Mouse (Mus musculus): ENCODE measurements around the gene Sprr2a3. TPM values are rescaled to one million over a fixed set of nuclear protein-coding genes. Genes with fewer than 3 reads are reported as not detected.

Gene Sprr2a3
- polyA plus RNA-seq (2012): not detected in 2 replicates

DNA sequence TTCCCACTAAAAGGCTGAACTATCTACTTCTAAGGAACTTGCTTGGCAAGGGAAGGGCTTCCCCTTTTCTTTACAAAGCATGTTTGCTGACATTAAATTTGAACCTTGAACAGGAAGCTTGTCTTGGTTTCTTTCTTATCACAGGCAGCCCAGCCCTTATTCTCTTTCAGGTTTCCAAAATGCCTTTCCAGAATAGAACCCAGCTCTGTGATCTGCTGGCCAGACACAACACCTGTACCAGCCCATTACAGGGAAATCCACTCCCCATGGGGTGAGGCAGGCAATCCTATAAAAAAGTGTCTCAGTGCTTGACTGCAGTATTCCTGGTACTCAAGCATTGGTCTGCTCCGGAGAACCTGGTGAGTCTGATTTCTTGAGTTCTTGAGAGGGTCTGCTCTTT, at the start of gene Sprr2a3:
Sprr2a3 (plus strand) TSS at position 317 of the 400 bp plus-strand sequence.

GRCm38 (mm10) chr3:92316320-92316719, 31.1 kb downstream of the Sprr2a3 start, which contains the start of gene Sprr2b:
Sprr2b (plus strand) TSS chr3:92316620.

GRCm38 (mm10) chr3:92338840-92339239, 53.6 kb downstream of the Sprr2a3 start, which contains the start of gene Sprr2d:
Sprr2d (plus strand) TSS chr3:92339140.

Other genes starting within 250 kb of the Sprr2a3 start
- gene Lor, start 202.3 kb upstream of the Sprr2a3 start, polyA plus RNA-seq (2012): 0.04 and 0.28 TPM in 2 replicates
- not detected in 2 replicates for gene Prr9, start 161.5 kb upstream of the Sprr2a3 start, polyA plus RNA-seq (2012)
- not detected in 2 replicates for gene Lelp1, start 142.7 kb upstream of the Sprr2a3 start, polyA plus RNA-seq (2012)
- gene Sprr2a1, start 69.6 kb upstream of the Sprr2a3 start, polyA plus RNA-seq (2012): not detected in 2 replicates
- not detected in 2 replicates for gene Sprr2a2, start 69.5 kb upstream of the Sprr2a3 start, polyA plus RNA-seq (2012)
- not detected in 2 replicates for gene Sprr2b, start 31.2 kb downstream of the Sprr2a3 start, polyA plus RNA-seq (2012)
- gene Sprr2d, start 53.7 kb downstream of the Sprr2a3 start, polyA plus RNA-seq (2012): not detected in 2 replicates
- not detected in 2 replicates for gene Sprr2e, start 66.7 kb downstream of the Sprr2a3 start, polyA plus RNA-seq (2012)
- not detected in 2 replicates for gene Sprr2f, start 79.8 kb downstream of the Sprr2a3 start, polyA plus RNA-seq (2012)
- not detected in 2 replicates for gene Sprr2h, start 100.3 kb downstream of the Sprr2a3 start, polyA plus RNA-seq (2012)
- gene Sprr2i, start 122.6 kb downstream of the Sprr2a3 start, polyA plus RNA-seq (2012): not detected in 2 replicates
- not detected in 2 replicates for gene Sprr2j-ps, start 132.7 kb downstream of the Sprr2a3 start, polyA plus RNA-seq (2012)
- gene Gm9774, start 144.0 kb downstream of the Sprr2a3 start, polyA plus RNA-seq (2012): 8.9 and 10.1 TPM in 2 replicates
- not detected in 2 replicates for gene Sprr2k, start 147.2 kb downstream of the Sprr2a3 start, polyA plus RNA-seq (2012)
- not detected in 2 replicates for gene Sprr1b, start 153.4 kb downstream of the Sprr2a3 start, polyA plus RNA-seq (2012)
- not detected in 2 replicates for gene Sprr3, start 173.3 kb downstream of the Sprr2a3 start, polyA plus RNA-seq (2012)
- gene Sprr1a, start 200.5 kb downstream of the Sprr2a3 start, polyA plus RNA-seq (2012): 0.12 TPM in 1 of 2 replicates, not detected in the other
- not detected in 2 replicates for gene Sprr4, start 215.1 kb downstream of the Sprr2a3 start, polyA plus RNA-seq (2012)
- not detected in 2 replicates for gene 2310046K23Rik, start 249.1 kb downstream of the Sprr2a3 start, polyA plus RNA-seq (2012)

All from megakaryocyte-erythroid progenitor cell, adult 5 weeks (primary cell).